Mouse (Mus musculus): ENCODE measurements around the gene Rgs7bp.

GRCm38 (mm10) chr13:105016577-105016976 is 38.2 kb downstream of the Rgs7bp start:
- no peak for TF ChIP-seq CTCF (IDR thresholded peaks at IDR 0.05; ENCODE audit: borderline replicate concordance, control insufficient read depth, extremely low read depth, insufficient read depth, low read length, poor library complexity)
- TF ChIP-seq POLR2A (IDR thresholded peaks at IDR 0.05; ENCODE audit: control insufficient read depth, extremely low read depth, insufficient read depth, low read length, poor library complexity), result no peak
